Mouse (Mus musculus): ENCODE measurements at regions not wholly inside any gene's neighbourhood (a gene's known extent, or its start where the extent isn't known, plus 50 kb on each side); places are given as distances from the start of the nearest gene placed in this dataset.

DNA sequence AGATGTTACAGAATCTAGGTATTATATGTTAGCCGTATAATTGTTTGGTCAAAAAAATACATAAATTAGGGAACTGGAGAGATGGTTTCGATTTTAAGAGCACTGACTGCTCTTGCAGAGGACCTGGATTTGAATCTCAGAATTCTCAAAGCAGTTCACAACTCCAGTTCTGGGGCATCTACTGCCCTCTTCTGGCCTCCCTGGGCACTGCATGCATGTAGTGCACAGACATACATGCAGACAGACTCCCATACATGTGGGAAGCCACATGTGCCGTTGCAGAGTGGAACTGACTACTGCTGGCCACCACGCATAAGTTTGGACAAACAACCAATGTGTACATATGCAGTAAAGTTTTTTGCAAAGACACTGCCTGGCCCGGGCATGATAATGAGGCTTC lies 62.0 kb upstream of the Foxn2 start:
- no peak for TF ChIP-seq CTCF (IDR thresholded peaks at IDR 0.05; ENCODE audit: insufficient read depth, low read depth, low read length)
- TF ChIP-seq POLR2A (IDR thresholded peaks at IDR 0.05; ENCODE audit: insufficient read depth, low read depth, low read length) = no peak

Data from olfactory bulb, adult 2 months (tissue).